Mouse (Mus musculus) macrophage (primary cell): ENCODE measurements at regions not wholly inside any gene's neighbourhood (a gene's known extent, or its start where the extent isn't known, plus 50 kb on each side); places are given as distances from the start of the nearest gene placed in this dataset.

Experiments
- H3K27ac ChIP-seq: fragments of 350-480 bp; formaldehyde crosslinking; 2 replicates; pipeline ENCODE4 v1.9.0; 2021
- H3K36me3 ChIP-seq: fragments of 350-480 bp; formaldehyde crosslinking; 2 replicates; pipeline ENCODE4 v1.9.0; 2021; ENCODE audit errors: inconsistent target
- H3K4me3 ChIP-seq: fragments of 350-480 bp; formaldehyde crosslinking; 2 replicates; pipeline ENCODE4 v1.9.0; 2021; ENCODE audit errors: inconsistent target
- H3K79me2 ChIP-seq: fragments of 350-480 bp; formaldehyde crosslinking; 2 replicates; pipeline ENCODE4 v1.9.0; 2021; ENCODE audit errors: inconsistent target
- WGBS: methylation state at CpG from one replicate; pipeline ENCODE4 v1.1.7; 2026; ENCODE audit warnings: inconsistent platforms; ENCODE audit not compliant: missing documents; 5-methylcytosine and 5-hydroxymethylcytosine counted together

GRCm38 (mm10) chr14:72869188-72869749, 159.5 kb upstream of the Fndc3a start:
- Histone ChIP-seq H3K79me2 (no peaks in the 10 kb centered on the region), H3K4me3 (no peak overlapping the region), H3K27ac (no peak overlapping the region), H3K36me3 (no peaks in the 10 kb centered on the region)
- 55% methylated on average over 19 of the region's 20 CpGs for WGBS

DNA sequence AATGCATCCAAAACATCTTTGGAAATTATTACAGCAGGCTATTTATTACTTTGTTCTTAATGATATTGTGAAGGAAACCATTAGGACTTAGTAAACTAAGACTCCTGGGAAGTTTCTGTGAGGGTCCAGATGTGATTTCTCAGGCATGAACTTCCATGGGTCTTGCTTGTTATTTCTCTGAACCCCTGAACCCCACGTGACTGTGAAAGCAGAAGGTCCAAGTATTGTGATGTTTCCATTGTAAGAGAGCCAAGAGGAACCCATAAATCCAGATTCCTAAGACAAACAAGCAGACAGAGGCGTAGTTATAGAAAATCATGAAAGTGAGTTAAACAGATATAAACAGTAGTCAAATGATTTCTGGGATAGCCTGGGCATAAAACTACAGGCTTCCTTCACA, 157.1 kb upstream of the Fndc3a start:
- no peaks in the 10 kb centered on the region for H3K36me3 ChIP-seq
- no peak overlapping the region for H3K27ac ChIP-seq
- 73% methylated on average over 2 of the region's 2 CpGs for WGBS
- no peaks in the 10 kb centered on the region for H3K79me2 ChIP-seq
- no peak overlapping the region for H3K4me3 ChIP-seq

DNA sequence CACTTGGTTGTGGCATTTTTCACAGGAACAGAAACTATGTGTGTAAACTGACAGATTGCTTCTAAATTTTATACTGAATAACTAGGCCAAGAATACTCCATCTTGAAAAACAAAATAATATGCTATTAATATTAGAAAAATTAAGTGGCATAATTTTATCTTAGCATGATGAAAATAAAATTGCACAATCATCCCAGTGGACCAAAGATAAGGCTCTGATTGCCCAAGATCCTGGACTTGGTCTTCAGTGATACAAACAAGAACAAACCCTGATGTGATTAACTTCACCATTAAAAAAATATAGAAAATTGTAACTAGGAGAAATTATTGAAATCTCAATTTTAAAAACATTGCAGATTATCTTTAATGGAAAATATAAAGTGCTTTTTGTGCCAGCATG, 155.7 kb upstream of the Fndc3a start:
- Histone ChIP-seq H3K36me3 (no peaks in the 10 kb centered on the region), H3K4me3 (no peak overlapping the region), H3K27ac (no peak overlapping the region), H3K79me2 (no peaks in the 10 kb centered on the region)

DNA sequence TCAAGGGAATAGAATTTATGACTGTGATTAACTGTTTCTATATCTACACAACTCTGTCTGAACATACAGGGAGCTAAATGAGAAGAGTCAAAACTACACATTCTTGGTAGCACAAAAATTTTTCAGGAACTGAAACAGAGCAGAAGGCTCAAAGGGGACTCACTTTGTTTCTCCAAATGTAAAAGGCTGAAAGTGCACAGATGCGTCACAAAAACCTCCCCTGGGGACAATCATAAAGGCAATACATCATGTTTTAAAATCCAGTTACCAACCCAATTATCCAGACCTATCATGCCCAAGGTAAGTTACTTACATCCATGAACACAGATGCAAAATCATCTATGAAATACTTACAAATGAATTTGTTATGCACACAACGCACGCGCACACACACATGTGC, 155.0 kb upstream of the Fndc3a start:
- H3K79me2 ChIP-seq = no peaks in the 10 kb centered on the region
- 80% methylated on average over 4 of the region's 4 CpGs for WGBS
- no peaks in the 10 kb centered on the region for H3K36me3 ChIP-seq
- no peak overlapping the region for H3K4me3 ChIP-seq
- no peak overlapping the region for H3K27ac ChIP-seq

DNA sequence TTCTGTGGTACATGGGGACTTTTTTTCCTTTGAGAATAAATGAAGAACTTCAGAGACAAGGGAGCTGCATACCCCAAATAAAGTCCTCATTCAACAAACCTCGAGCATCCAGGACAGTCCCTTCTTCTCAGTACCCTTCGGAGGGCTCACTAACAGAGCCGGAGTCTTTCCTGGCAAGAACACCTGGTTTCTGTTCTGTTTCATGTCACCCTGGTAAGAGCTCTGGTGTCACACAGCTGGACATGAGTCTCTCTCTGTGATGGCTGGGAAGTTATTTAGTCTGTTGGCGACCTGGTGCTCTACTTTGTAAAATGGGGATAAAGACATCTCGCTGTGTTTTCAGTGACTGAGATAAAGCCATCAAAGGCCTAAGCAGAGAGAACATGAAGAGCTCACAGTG, 154.3 kb upstream of the Fndc3a start:
- H3K27ac ChIP-seq = no peak overlapping the region
- no peaks in the 10 kb centered on the region for H3K79me2 ChIP-seq
- H3K4me3 ChIP-seq = no peak overlapping the region
- 95% methylated on average over 5 of the region's 5 CpGs for WGBS
- H3K36me3 ChIP-seq = no peaks in the 10 kb centered on the region

DNA sequence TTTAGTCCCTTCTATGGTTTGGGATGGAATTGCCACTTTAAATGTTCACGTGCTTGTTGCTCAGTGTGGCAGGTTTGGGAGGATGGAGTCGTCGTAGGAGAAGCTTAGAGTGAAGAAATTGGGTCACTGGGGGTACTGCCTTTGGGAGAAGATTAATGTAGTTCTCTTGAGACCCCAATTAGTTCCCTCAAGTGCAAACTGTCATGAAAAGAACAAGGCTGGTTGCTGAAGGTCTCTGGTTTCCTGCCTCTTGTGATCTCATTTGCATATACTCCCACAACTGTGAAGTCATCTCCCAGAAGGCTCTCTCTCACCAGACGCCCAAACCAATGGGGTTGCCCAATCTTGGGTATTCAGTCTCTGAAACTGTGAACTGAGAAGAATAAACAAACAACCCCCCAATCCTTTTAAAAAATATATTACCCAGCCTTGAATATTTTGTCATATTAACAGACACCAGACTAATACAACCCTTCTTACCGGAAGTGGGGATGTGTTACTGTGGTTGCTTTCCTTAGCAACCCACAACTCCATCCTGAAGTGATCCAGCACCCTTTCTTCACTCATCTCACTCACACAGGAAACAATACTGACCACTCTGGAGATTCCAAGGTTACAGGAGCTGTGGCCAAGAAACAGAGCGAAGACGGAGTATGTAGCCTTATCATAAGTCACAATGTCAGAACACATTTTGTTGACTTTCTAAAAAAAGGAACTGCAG, 153.2 kb upstream of the Fndc3a start:
- 67% methylated on average over 7 of the region's 7 CpGs for WGBS
- no peaks in the 10 kb centered on the region for H3K79me2 ChIP-seq

DNA sequence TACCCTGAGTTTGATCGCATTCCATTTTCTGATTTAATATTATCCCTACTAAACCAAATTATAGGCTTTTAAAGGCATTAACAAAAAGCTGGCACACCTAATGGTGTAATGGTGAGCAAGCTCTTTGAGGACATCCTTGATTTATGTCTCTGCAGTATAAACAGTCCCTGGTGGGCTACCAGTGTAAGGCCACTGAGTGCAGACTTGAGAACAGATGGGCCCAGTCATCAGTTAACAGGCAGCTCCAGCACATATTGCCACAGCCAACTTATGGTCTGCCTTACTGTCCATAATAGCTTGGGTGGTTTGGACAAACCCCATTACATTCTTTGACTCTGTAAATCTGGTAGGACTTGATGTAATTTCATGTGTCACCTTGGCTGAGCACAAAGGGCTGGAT, 144.4 kb upstream of the Fndc3a start:
- H3K27ac ChIP-seq = no peak overlapping the region
- 100% methylated on average over 1 of the region's 1 CpGs for WGBS
- H3K36me3 ChIP-seq = no peaks in the 10 kb centered on the region
- H3K4me3 ChIP-seq = no peak overlapping the region
- no peaks in the 10 kb centered on the region for H3K79me2 ChIP-seq

More for the DNA sequence above, 153.2 kb upstream of the Fndc3a start:
- no peaks in the 10 kb centered on the region for H3K36me3 ChIP-seq
- no peak overlapping the region for H3K27ac ChIP-seq
- H3K4me3 ChIP-seq = no peak overlapping the region

GRCm38 (mm10) chr14:72853104-72853503, 143.3 kb upstream of the Fndc3a start:
- H3K4me3 ChIP-seq = no peak overlapping the region
- WGBS = 97% methylated on average over 3 of the region's 3 CpGs
- no peaks in the 10 kb centered on the region for H3K36me3 ChIP-seq
- no peak overlapping the region for H3K27ac ChIP-seq
- H3K79me2 ChIP-seq = no peaks in the 10 kb centered on the region

- Histone ChIP-seq H3K4me3 (no peak overlapping the region), H3K79me2 (no peaks in the 10 kb centered on the region), H3K27ac (no peak overlapping the region), H3K36me3 (no peaks in the 10 kb centered on the region)
- 87% methylated on average over 3 of the region's 3 CpGs for WGBS
Observed at GRCm38 (mm10) chr14:72850884-72851283, 141.1 kb upstream of the Fndc3a start.

DNA sequence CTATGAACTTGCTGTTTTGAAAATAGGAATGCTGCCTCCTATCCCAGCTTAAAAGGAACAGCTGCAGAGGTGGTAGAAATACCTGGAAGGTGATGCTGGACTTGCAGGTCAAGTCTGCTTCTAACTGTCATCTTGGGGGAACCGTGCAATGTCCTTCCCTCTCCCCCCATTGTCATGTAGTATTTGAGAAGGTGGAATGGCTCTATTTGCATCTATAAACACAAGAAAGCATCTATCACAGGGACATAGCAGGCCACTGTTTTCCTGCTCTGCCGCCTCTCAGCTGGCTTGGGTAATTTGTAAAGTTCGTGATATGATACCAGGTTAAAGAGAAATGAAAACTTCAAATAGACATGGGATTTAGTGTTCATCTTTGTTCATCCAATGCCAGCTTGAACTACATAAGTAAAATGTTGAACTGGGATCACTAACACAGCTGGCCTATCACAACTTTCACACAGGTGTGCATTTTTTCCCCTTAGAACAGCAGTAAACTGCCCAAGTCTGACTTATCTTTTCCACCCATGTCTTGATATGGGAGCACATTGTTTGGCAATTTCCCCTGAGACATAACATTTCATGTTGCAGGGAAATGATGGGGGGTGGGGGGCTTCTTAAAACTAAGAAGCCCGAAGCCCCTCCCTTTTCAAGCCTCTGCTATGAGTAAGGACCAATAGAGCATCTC, 138.6 kb upstream of the Fndc3a start:
- WGBS = 84% methylated on average over 4 of the region's 4 CpGs
- Histone ChIP-seq H3K36me3 (no peaks in the 10 kb centered on the region), H3K4me3 (no peak overlapping the region), H3K79me2 (no peaks in the 10 kb centered on the region), H3K27ac (no peak overlapping the region)

GRCm38 (mm10) chr14:72847466-72847865, 137.7 kb upstream of the Fndc3a start:
- H3K4me3 ChIP-seq = no peak overlapping the region
- 98% methylated on average over 7 of the region's 7 CpGs for WGBS
- no peak overlapping the region for H3K27ac ChIP-seq
- H3K79me2 ChIP-seq = no peaks in the 10 kb centered on the region
- H3K36me3 ChIP-seq = no peaks in the 10 kb centered on the region

- 100% methylated on average over 5 of the region's 5 CpGs for WGBS
- Histone ChIP-seq H3K36me3 (no peaks in the 10 kb centered on the region), H3K4me3 (no peak overlapping the region), H3K79me2 (no peaks in the 10 kb centered on the region), H3K27ac (no peak overlapping the region)
Observed at GRCm38 (mm10) chr14:72845621-72846440, 136.0 kb upstream of the Fndc3a start.

DNA sequence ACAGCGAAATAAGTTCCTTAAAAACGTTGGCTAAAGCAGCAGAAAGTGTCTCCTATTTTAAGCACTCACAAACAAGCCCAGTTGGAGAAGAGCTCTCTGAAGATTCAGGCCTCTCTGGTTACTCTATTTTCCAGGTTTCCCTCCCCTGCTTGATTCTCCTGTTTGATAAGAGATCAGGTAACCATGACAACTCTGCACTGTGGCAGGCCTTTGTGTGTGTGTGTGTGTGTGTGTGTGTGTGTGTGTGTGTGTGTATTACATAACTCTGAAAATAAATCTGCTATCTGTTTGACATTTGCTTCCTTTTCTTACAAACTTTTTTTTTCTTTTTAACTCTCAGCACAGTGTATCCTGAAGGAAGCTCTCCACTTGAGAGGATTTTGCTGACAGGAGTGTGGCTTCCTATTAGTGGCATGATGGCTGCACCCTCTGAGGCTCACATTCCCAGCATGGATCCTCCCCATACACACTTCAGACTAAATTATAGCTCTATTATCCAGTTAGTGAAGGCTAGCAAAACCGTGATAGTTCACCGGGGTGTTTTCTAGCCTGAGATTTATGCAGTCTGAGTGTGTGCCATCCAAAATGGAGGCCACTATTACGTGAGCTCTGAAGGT, 135.1 kb upstream of the Fndc3a start:
- peak overlapping the region; percentile 48 for H3K27ac ChIP-seq
- no peaks in the 10 kb centered on the region for H3K36me3 ChIP-seq
- no peak overlapping the region for H3K4me3 ChIP-seq
- WGBS = 35% methylated on average over 5 of the region's 5 CpGs
- H3K79me2 ChIP-seq = no peaks in the 10 kb centered on the region

DNA sequence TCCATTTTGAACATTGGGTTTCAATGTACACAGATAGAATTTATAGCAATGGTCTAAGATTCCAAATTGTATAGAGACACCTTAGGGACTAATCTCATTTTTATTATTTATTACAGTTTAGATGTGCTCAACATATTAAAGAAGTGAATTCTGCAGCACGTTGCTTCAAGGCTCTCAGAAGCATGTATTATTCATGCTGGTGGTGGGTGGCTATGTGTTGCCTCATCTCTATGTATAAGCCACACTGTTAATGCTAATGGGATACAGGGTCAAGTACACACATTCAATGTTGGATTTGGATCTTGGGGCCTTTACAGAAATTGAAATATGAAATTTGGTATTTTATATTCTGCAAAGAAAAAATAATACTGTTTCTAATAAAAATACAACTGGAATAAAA, 131.9 kb upstream of the Fndc3a start:
- Histone ChIP-seq H3K4me3 (no peak overlapping the region), H3K36me3 (no peaks in the 10 kb centered on the region), H3K79me2 (no peaks in the 10 kb centered on the region), H3K27ac (no peak overlapping the region)
- 83% methylated on average over 1 of the region's 1 CpGs for WGBS
